Mouse (Mus musculus) small intestine, adult 2 months (tissue): Measurements from ENCODE around the gene Map4.

Source experiments
- CTCF ChIP-seq: fragments of 200-500 bp; IDR thresholded peaks from 2 replicates; pipeline ENCODE4 v1.5.1; 2012; ENCODE audit warnings: low read depth, mild to moderate bottlenecking, control low read depth, inconsistent platforms, low read length, moderate library complexity, mixed read lengths; ENCODE audit not compliant: insufficient replicate concordance, insufficient read length; ENCODE audit errors: extremely low read depth
- POLR2A ChIP-seq: fragments of 200-500 bp; IDR thresholded peaks from 2 replicates; pipeline ENCODE4 v1.6.1; 2012; ENCODE audit warnings: low read depth, mild to moderate bottlenecking, control low read depth, inconsistent platforms, low read length, moderate library complexity

- TF ChIP-seq POLR2A (no peak), CTCF (no peak)
Observed at GRCm38 (mm10) chr9:110047857-110048256, 116.6 kb downstream of the Map4 start.
